ENCODE assay signal across 26 mouse cellular contexts in genomic region chr11:75823506-75823905, GRCm38 (mm10). TPM values are rescaled to one million over a fixed set of nuclear protein-coding genes. Genes with fewer than 3 reads are reported as not detected.
DNase-seq lines count a peak whose midpoint lies in the region.
"Had no signal": no experiment of that assay in that cellular context is flagged by ENCODE, and none has a peak within 500 bp of the region (broad histone marks: within the 10 kb centered on the region; RNA-seq: fewer than 3 reads in every experiment).

No protein-coding gene starts in this region.

- peaks cover 7% of the 10 kb centered on the region for H3K4me1 ChIP-seq in limb, embryonic 10.5 days
- H3K4me1 ChIP-seq: heart, embryonic 10.5 days; intestine, embryonic 15.5 days had no signal

- H3K4me3 ChIP-seq in limb, embryonic 10.5 days = no peak overlapping the region
- H3K4me3 ChIP-seq: forebrain, embryonic 10.5 days; heart, adult 2 months; heart, embryonic 10.5 days; heart, embryonic 13.5 days; hindbrain, embryonic 12.5 days; intestine, embryonic 15.5 days had no signal

- H3K36me3 ChIP-seq in limb, embryonic 10.5 days = no peaks in the 10 kb centered on the region
- H3K36me3 ChIP-seq: forebrain, embryonic 10.5 days; G1E; heart, embryonic 10.5 days; heart, embryonic 13.5 days; hindbrain, embryonic 12.5 days; intestine, embryonic 15.5 days had no signal

- no peak overlapping the region for H3K27ac ChIP-seq in limb, embryonic 10.5 days
- H3K27ac ChIP-seq: forebrain, embryonic 10.5 days; heart, adult 2 months; heart, embryonic 10.5 days; heart, embryonic 13.5 days; hindbrain, embryonic 12.5 days; intestine, embryonic 15.5 days had no signal

- no peaks in the 10 kb centered on the region for H3K9me3 ChIP-seq in limb, embryonic 10.5 days (replicated peaks)
- H3K9me3 ChIP-seq: forebrain, embryonic 10.5 days; G1E; heart, embryonic 10.5 days; heart, embryonic 13.5 days; hindbrain, embryonic 12.5 days; intestine, embryonic 15.5 days had no signal

- 67% methylated on average over 7 of the region's 7 CpGs for WGBS in limb, embryonic 10.5 days

- H3K27me3 ChIP-seq in limb, embryonic 10.5 days (ENCODE audit: low read depth, poor library complexity, severe bottlenecking) = peaks cover 21% of the 10 kb centered on the region

- DNase-seq in ovary, adult 18-20 months (ENCODE audit: low spot score) = peak; percentile 82
- no peak for DNase-seq in ovary, postnatal 10 days (ENCODE audit: low spot score)
- DNase-seq in adrenal gland, adult (ENCODE audit: inconsistent age in 2 of 2, low spot score in 1 of 2) = peak; percentile 68 to 84
- DNase-seq in adrenal gland, adult 8-10 months = peak; percentile 56
- peak; percentile 58 for DNase-seq in adrenal gland, postnatal 25 days
- no peak for DNase-seq in right cerebral cortex, adult 2 months (ENCODE audit: low spot score in 2 of 2)
- DNase-seq in limb, embryonic 10.5 days (ENCODE audit: low spot score) = no peak
- DNase-seq in frontal cortex, postnatal 14 days (ENCODE audit: low spot score in 2 of 2) = no peak
- DNase-seq: B cell, adult 2 months; cerebellum, adult 18-20 months; cerebellum, adult 9-10 months; cerebellum, postnatal 14 days; forebrain, postnatal 0 days; gastrocnemius, postnatal 25 days; heart, adult 2 months; heart, postnatal 14 days; heart, postnatal 4 days; kidney, adult 11 months had no signal

RNA-seq across cellular contexts. Expression of gene Doc2b, which starts 27.7 kb away (rescaled TPM):
- total RNA-seq in adrenal gland, adult 8-10 months (2022) = 10 to 100 TPM; 17.8 to 37.6 (median 26.2) TPM
- total RNA-seq in adrenal gland, postnatal 25 days (2021) = 16.0 and 23.3 TPM in 2 replicates
- polyA plus RNA-seq in limb, embryonic 10.5 days (2016; fragmentation: Nextera tagmentation; extraction: Ambion mirVana) = 0.06 and 0.20 TPM in 2 replicates
- total RNA-seq: CH12.LX; G1E; granulocyte monocyte progenitor cell, adult 5-6 weeks had no signal
- polyA plus RNA-seq: G1E had no signal

Comparison
In these comparisons a context has a peak if more than half of its experiments do, and no peak if none do; other contexts are left out.
1. DNase-seq: peak in ovary, adult 18-20 months (single experiment), adrenal gland, adult (2 of 2), adrenal gland, adult 8-10 months (single experiment) and adrenal gland, postnatal 25 days (single experiment); none in ovary, postnatal 10 days (single experiment), right cerebral cortex, adult 2 months (0 of 2), limb, embryonic 10.5 days (single experiment) and frontal cortex, postnatal 14 days (0 of 2).